Mouse (Mus musculus) mammary gland, adult 2 months (tissue): ENCODE results near the gene Ankrd33. TPM values are rescaled to one million over a fixed set of nuclear protein-coding genes. Genes with fewer than 3 reads are reported as not detected.

ENCODE experiments used
- polyA plus RNA-seq: library from polyadenylated mRNA; depleted of rRNA; stranded (reverse); fragments of >200 nt; gene quantifications from 2 replicates; pipeline ENCODE4 v1.2.3, GENCODE M21; 2012; ENCODE audit warnings: low replicate concordance; rRNA removed

Ankrd33 gene
- 0.12 TPM in 1 of 2 replicates, not detected in the other for polyA plus RNA-seq

GRCm38 (mm10) chr15:101115511-101116110, at the start of gene Ankrd33:
Ankrd33 (plus strand) TSS chr15:101115755.

DNA sequence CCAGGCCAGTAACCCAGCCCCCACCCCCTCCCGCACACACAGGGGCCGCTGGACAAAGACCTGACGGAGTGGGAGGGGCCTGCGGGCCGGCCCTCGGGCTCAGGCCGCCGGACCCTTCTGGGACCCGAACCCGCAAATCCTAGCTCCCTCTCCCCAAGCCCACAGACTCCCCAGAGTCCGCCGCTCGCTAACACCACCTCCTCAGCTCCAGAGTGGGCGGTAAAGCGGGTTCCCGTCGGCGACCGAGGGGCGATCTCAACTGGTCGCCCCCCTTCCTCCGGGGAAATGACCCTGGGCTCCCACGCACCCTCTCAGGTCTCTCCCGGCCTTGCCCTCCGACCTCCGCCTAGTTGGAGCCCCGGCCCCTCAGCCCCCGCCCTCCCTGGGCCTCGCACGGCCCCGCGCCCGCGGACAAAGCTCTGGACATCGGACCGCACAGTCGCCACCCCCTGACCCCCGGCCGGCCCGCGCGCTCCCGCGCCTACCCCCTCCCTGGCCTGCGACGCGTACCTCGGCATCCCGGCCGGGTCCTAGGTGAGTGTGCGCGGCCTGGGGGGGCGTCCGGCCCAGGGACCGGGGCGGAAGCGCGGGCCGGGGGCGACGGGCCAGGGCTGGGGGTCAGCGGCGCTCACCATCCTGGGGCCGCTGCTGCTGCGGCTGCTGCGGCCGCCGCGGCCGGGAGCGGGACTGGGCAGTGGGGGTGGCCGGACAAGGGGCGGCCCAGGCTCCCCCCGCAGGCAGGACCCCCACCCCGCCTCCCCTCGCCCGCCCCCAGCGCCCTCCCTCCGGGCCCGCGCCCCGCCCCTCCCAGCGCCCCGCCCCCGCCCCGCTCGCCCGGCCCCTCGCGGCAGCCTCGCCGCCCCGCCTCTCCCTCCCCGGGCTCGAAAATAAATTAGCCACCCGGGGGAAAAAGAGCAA, 37.5 kb upstream of the Ankrd33 start, which contains the start of gene Fignl2:
Gene Fignl2 (minus strand): TSS at position 755 of the 918 bp plus-strand sequence.

DNA sequence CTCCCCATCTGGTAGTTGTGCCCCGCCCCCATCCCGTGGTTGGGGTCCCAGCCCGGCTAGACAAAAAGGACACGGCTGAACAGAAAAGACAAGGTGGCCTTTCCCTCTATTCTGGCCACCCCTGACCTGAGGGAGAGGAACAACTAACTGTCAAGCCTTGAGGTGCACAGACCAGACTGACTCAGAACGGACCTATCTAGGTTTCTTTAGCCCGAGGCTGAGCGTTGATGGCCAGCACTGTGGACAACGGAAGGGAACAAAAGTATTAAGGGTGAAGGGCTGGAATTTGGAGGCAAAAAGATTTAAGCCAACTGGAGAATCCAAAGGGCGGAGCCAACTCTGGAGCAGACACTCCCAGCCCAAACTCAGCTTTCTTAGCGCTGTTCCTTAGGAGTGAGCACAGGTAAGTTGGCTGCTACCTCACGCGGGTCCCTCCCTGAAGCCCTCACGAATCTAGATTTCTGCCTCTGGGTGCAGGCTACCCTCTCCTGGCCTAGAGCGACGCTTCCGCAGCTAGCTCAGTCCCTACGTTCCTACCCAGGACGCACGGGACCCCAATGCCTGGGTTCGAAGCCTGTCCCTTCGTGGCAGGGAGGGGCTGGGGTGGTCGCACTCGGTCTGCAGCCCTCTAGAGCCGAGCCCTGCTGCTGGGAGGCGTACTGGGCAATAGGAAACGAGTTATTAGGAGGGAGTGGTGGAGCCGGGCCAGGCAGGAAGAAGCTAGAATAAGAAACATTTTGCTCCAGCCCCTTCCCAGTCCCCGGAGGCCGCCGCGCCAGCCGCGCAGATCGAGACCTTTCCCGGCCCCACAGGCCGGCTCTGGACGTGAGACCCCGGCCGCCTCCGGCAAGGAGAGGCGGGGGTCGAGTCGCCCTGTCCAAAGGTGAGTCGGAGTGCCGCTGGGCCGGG, 12.9 kb downstream of the Ankrd33 start, which contains the start of gene Acvrl1:
Gene Acvrl1 (plus strand): TSS at position 342 of the 909 bp plus-strand sequence.

Other genes with a start within 250 kb of the Ankrd33 start
- gene Scn8a, start 245.9 kb upstream of the Ankrd33 start, polyA plus RNA-seq = 0.52 and 0.91 TPM in 2 replicates
- 0.30 and 1.0 TPM in 2 replicates for gene Gm47841, start 68.4 kb upstream of the Ankrd33 start, polyA plus RNA-seq
- 6.8 and 13.7 TPM in 2 replicates for gene Fignl2, start 37.2 kb upstream of the Ankrd33 start, polyA plus RNA-seq
- gene Acvrl1, start 12.8 kb downstream of the Ankrd33 start, polyA plus RNA-seq = 49.7 and 54.4 TPM in 2 replicates
- gene Acvr1b, start 58.3 kb downstream of the Ankrd33 start, polyA plus RNA-seq = 30.8 and 31.6 TPM in 2 replicates
- gene Grasp, start 108.4 kb downstream of the Ankrd33 start, polyA plus RNA-seq = 7.8 and 21.9 TPM in 2 replicates
- 28.9 and 38.2 TPM in 2 replicates for gene Nr4a1, start 138.5 kb downstream of the Ankrd33 start, polyA plus RNA-seq
- gene Atg101, start 168.5 kb downstream of the Ankrd33 start, polyA plus RNA-seq = 29.3 and 31.4 TPM in 2 replicates
- 0.62 and 0.76 TPM in 2 replicates for gene 6030408B16Rik, start 177.5 kb downstream of the Ankrd33 start, polyA plus RNA-seq